In genomic region chrX:7878495-7878894, GRCm38 (mm10) we compare ENCODE assay signal across 9 mouse cellular contexts. TPM values are rescaled to one million over a fixed set of nuclear protein-coding genes. Genes with fewer than 3 reads are reported as not detected.
DNase-seq lines count a peak whose midpoint lies in the region; ATAC-seq and TF ChIP-seq lines count a peak whose summit lies in the region.
"Had no signal": no experiment of that assay in that cellular context is flagged by ENCODE, and none has a peak within 500 bp of the region (broad histone marks: within the 10 kb centered on the region; RNA-seq: fewer than 3 reads in every experiment).

No protein-coding gene starts in this region.

- peaks cover 7% of the 10 kb centered on the region for H3K36me3 ChIP-seq in forebrain, embryonic 12.5 days (replicated peaks)
- H3K36me3 ChIP-seq in kidney, postnatal 0 days (ENCODE audit: insufficient read depth, low read length) = 0 out of 2 replicates have a peak, but pooled peaks cover 5% of the 10 kb centered on the region

- TF ChIP-seq CTCF in kidney, postnatal 0 days (IDR thresholded peaks at IDR 0.05; ENCODE audit: low read depth) = no peak

- H3K27me3 ChIP-seq in forebrain, embryonic 12.5 days = no peaks in the 10 kb centered on the region
- H3K27me3 ChIP-seq in kidney, postnatal 0 days (ENCODE audit: insufficient read depth, low read length) = no peaks in the 10 kb centered on the region

- H3K9ac ChIP-seq in forebrain, embryonic 12.5 days = peak overlapping the region; percentile 56
- H3K9ac ChIP-seq in kidney, postnatal 0 days (ENCODE audit: low read depth, low read length) = peak overlapping the region; percentile 42; the same call in 1 of the 2 replicates

- peak overlapping the region; percentile 88 for H3K4me2 ChIP-seq in forebrain, embryonic 12.5 days
- H3K4me2 ChIP-seq in kidney, postnatal 0 days (ENCODE audit: low read length) = peak overlapping the region; percentile 84

- peak; percentile 4 to 20 for DNase-seq in kidney, adult 8-10 months
- DNase-seq in kidney, postnatal 4 days = no peak
- DNase-seq in B cell, adult 2 months = peak; percentile 27 to 30
- DNase-seq in adrenal gland, postnatal 25 days = peak; percentile 16
- DNase-seq in kidney, postnatal 0 days (ENCODE audit: low spot score) = no peak
- DNase-seq in naive thymus-derived CD4-positive, alpha-beta T cell, adult 2 months (ENCODE audit: low read depth) = peak; percentile 56
- DNase-seq in gastrocnemius, postnatal 4 days (ENCODE audit: low spot score in 2 of 2) = no peak

- H3K4me1 ChIP-seq in forebrain, embryonic 12.5 days = peaks cover 10% of the 10 kb centered on the region
- H3K4me1 ChIP-seq in kidney, postnatal 0 days (replicated peaks; ENCODE audit: insufficient read depth, low read length) = no peaks in the 10 kb centered on the region

- H3K27ac ChIP-seq in forebrain, embryonic 12.5 days = no peak overlapping the region
- H3K27ac ChIP-seq in kidney, postnatal 0 days = no peak overlapping the region

- ATAC-seq in forebrain, embryonic 12.5 days (ENCODE audit: low FRiP score) = no peak; the same call in 1 of the 2 replicates
- ATAC-seq in kidney, postnatal 0 days (replicated peaks; ENCODE audit: low FRiP score, low read depth) = no peak; the same call in 1 of the 2 replicates

- WGBS in forebrain, embryonic 12.5 days = 19% methylated on average over 21 of the region's 21 CpGs
- 22% methylated on average over 21 of the region's 21 CpGs for WGBS in kidney, postnatal 0 days

- H3K9me3 ChIP-seq in forebrain, embryonic 12.5 days = no peaks in the 10 kb centered on the region
- H3K9me3 ChIP-seq in kidney, postnatal 0 days (replicated peaks; ENCODE audit: low read length) = no peaks in the 10 kb centered on the region

- H3K4me3 ChIP-seq in forebrain, embryonic 12.5 days (replicated peaks) = peak overlapping the region; percentile 47
- H3K4me3 ChIP-seq in kidney, postnatal 0 days (replicated peaks; ENCODE audit: low read depth, low read length) = peak overlapping the region; percentile 45

RNA-seq across cellular contexts. Expression of gene Pim2, which starts 0.4 kb away (rescaled TPM):
- 11.1 and 12.3 TPM in 2 replicates for total RNA-seq in adrenal gland, postnatal 25 days (2021)
- 10.4 and 13.2 TPM in 2 replicates for polyA plus RNA-seq in forebrain, embryonic 12.5 days (2016; fragmentation: Nextera tagmentation; extraction: Ambion mirVana)
- 6.2 and 7.8 TPM in 2 replicates for polyA plus RNA-seq in kidney, postnatal 0 days (2015; fragmentation: Nextera tagmentation; extraction: Ambion mirVana)
- total RNA-seq in gastrocnemius, postnatal 4 days (2021) = 1 to 10 TPM; 1.8 TPM

RNA-seq across cellular contexts. Expression of gene Slc35a2, which starts 5.3 kb away (rescaled TPM):
- total RNA-seq in adrenal gland, postnatal 25 days (2021) = 43.1 and 81.5 TPM in 2 replicates
- 30.4 and 31.8 TPM in 2 replicates for polyA plus RNA-seq in forebrain, embryonic 12.5 days (2016; fragmentation: Nextera tagmentation; extraction: Ambion mirVana)
- 25.9 and 32.5 TPM in 2 replicates for polyA plus RNA-seq in kidney, postnatal 0 days (2015; fragmentation: Nextera tagmentation; extraction: Ambion mirVana)
- 10 to 100 TPM; 17.0 to 21.2 TPM for total RNA-seq in gastrocnemius, postnatal 4 days (2021)

RNA-seq across cellular contexts. Expression of gene Pqbp1, which starts 20.6 kb away (rescaled TPM):
- 118 and 127 TPM in 2 replicates for total RNA-seq in adrenal gland, postnatal 25 days (2021)
- polyA plus RNA-seq in forebrain, embryonic 12.5 days (2016; fragmentation: Nextera tagmentation; extraction: Ambion mirVana) = 169 and 181 TPM in 2 replicates
- polyA plus RNA-seq in kidney, postnatal 0 days (2015; fragmentation: Nextera tagmentation; extraction: Ambion mirVana) = 99.7 and 108 TPM in 2 replicates
- 10 to 100 TPM; 39.3 to 51.3 TPM for total RNA-seq in gastrocnemius, postnatal 4 days (2021)

RNA-seq across cellular contexts. Expression of gene Timm17b, which starts 20.7 kb away (rescaled TPM):
- total RNA-seq in adrenal gland, postnatal 25 days (2021) = 114 and 134 TPM in 2 replicates
- 146 and 158 TPM in 2 replicates for polyA plus RNA-seq in forebrain, embryonic 12.5 days (2016; fragmentation: Nextera tagmentation; extraction: Ambion mirVana)
- 140 and 145 TPM in 2 replicates for polyA plus RNA-seq in kidney, postnatal 0 days (2015; fragmentation: Nextera tagmentation; extraction: Ambion mirVana)
- total RNA-seq in gastrocnemius, postnatal 4 days (2021) = 10 to 100 TPM; 61.6 to 63.1 TPM

RNA-seq across cellular contexts. Expression of gene Gm10491, which starts 29.1 kb away (rescaled TPM):
- not detected in 2 replicates for total RNA-seq in adrenal gland, postnatal 25 days (2021)
- polyA plus RNA-seq in forebrain, embryonic 12.5 days (2016; fragmentation: Nextera tagmentation; extraction: Ambion mirVana) = not detected in 2 replicates
- not detected in 2 replicates for polyA plus RNA-seq in kidney, postnatal 0 days (2015; fragmentation: Nextera tagmentation; extraction: Ambion mirVana)
- total RNA-seq in gastrocnemius, postnatal 4 days (2021) = not detected
- total RNA-seq: layer of hippocampus, postnatal 25 days had no signal

Comparison
In these comparisons a context has a peak if more than half of its experiments do, and no peak if none do; other contexts are left out.
1. DNase-seq: peak in kidney, adult 8-10 months (2 of 2), B cell, adult 2 months (2 of 2), adrenal gland, postnatal 25 days (single experiment) and naive thymus-derived CD4-positive, alpha-beta T cell, adult 2 months (single experiment); none in kidney, postnatal 4 days (0 of 2), kidney, postnatal 0 days (single experiment) and gastrocnemius, postnatal 4 days (0 of 2).